Mouse (Mus musculus): ENCODE measurements at regions not wholly inside any gene's neighbourhood (a gene's known extent, or its start where the extent isn't known, plus 50 kb on each side); places are given as distances from the start of the nearest gene placed in this dataset.

DNA sequence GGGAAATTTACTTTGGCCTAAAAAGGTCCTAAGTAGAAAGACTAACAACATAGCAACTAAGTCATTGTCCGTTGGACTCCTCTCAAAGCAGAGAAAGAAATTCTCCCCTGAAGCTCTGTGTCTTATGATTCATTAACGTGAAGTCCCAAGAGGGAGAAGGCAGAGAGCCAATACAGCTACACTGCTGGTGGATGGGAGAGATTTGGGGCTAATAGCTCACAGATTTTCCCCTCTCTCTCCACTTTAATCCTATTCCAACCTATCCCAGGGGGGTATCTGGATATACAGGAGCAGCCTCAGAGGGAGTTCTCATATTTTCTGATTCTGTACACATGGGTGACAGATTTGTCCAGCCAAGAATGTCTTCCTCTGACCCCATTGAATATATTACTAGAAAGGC lies 247.1 kb downstream of the Ipo11 start:
- Histone ChIP-seq H3K9me3 (replicated peaks) (no peaks in the 10 kb centered on the region), H3K27me3 (no peaks in the 10 kb centered on the region), H3K36me3 (replicated peaks) (no peaks in the 10 kb centered on the region), H3K9ac (no peak overlapping the region), H3K4me1 (replicated peaks) (no peaks in the 10 kb centered on the region), H3K4me2 (no peak overlapping the region), H3K27ac (replicated peaks) (no peak overlapping the region), H3K4me3 (replicated peaks) (no peak overlapping the region)
- WGBS (ENCODE audit: insufficient replicate concordance) = 74% methylated on average over 2 of the region's 2 CpGs
- ATAC-seq (ENCODE audit: insufficient read depth) = no peak

DNA sequence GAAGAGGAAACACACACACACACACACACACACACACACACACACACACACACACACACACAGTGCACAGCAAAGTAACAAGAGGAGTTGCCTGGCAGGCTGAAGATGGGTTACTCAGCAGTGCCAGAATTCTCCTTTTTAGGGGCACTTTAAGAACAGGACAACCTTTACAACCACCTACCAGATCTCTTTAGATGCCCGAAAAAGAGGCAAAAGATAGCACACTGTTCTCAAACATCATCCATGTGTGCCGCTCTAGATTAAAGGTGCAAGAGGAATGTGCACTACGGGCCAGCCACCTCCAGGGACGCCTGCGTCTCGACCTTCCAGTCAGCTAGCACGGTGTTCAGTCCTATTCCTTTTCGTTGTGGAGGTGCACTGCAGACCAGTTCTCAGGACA lies 247.7 kb downstream of the Ipo11 start:
- Histone ChIP-seq H3K27ac (replicated peaks) (no peak overlapping the region), H3K27me3 (no peaks in the 10 kb centered on the region), H3K4me3 (replicated peaks) (no peak overlapping the region), H3K4me1 (replicated peaks) (no peaks in the 10 kb centered on the region), H3K36me3 (replicated peaks) (no peaks in the 10 kb centered on the region), H3K4me2 (no peak overlapping the region), H3K9ac (no peak overlapping the region), H3K9me3 (replicated peaks) (no peaks in the 10 kb centered on the region)
- 66% methylated on average over 8 of the region's 8 CpGs for WGBS (ENCODE audit: insufficient replicate concordance)
- ATAC-seq (ENCODE audit: insufficient read depth) = no peak

DNA sequence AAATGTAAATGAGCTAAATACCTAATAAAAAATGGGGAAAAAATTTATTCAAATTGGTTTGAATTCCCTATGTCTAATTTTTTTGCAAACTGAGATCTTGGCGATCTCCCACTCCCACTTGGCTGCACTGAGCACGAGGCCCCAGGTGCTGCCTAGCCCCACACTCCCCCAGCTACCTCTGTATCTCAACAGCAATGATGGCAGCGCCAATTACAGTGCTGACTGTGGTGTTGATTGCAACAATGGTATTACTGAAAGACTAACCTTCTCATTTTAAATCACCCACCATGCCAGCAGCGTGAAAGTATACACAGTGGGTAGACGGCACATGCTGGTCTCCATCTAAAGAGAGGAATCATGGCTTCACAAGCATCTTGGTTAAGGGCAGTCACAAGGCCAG lies 267.1 kb downstream of the Ipo11 start:
- H3K4me1 ChIP-seq (replicated peaks) = no peaks in the 10 kb centered on the region
- H3K9ac ChIP-seq = no peak overlapping the region
- no peaks in the 10 kb centered on the region for H3K27me3 ChIP-seq
- no peaks in the 10 kb centered on the region for H3K9me3 ChIP-seq (replicated peaks)
- H3K27ac ChIP-seq (replicated peaks) = no peak overlapping the region
- H3K4me3 ChIP-seq (replicated peaks) = no peak overlapping the region
- ATAC-seq (ENCODE audit: insufficient read depth) = no peak
- 66% methylated on average over 5 of the region's 5 CpGs for WGBS (ENCODE audit: insufficient replicate concordance)
- no peaks in the 10 kb centered on the region for H3K36me3 ChIP-seq (replicated peaks)
- H3K4me2 ChIP-seq = no peak overlapping the region

DNA sequence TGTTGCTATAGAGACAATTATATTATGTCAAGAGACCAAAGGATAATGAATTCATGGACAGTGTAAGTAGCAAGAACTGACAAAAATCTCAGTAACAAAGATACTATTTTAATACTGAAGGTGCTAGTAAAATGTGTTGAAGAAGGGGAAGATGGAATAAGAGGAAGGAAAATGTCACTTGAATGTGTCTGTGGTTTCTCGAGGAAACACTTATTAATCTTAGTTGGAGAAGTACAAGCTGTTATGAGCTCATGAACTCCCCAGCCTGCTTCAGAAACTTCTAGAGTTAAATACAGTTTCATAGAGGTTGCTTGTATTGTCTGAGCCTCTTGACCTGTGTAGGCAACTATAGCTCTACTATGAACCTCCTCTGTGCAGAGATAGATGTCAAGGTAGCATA lies 274.6 kb downstream of the Ipo11 start:
- no peak for ATAC-seq (ENCODE audit: insufficient read depth)
- Histone ChIP-seq H3K4me3 (replicated peaks) (no peak overlapping the region), H3K27ac (replicated peaks) (no peak overlapping the region), H3K9ac (no peak overlapping the region), H3K27me3 (no peaks in the 10 kb centered on the region), H3K4me2 (no peak overlapping the region), H3K4me1 (replicated peaks) (no peaks in the 10 kb centered on the region), H3K36me3 (replicated peaks) (no peaks in the 10 kb centered on the region), H3K9me3 (replicated peaks) (no peaks in the 10 kb centered on the region)
- WGBS (ENCODE audit: insufficient replicate concordance) = 2% methylated on average over 1 of the region's 1 CpGs

DNA sequence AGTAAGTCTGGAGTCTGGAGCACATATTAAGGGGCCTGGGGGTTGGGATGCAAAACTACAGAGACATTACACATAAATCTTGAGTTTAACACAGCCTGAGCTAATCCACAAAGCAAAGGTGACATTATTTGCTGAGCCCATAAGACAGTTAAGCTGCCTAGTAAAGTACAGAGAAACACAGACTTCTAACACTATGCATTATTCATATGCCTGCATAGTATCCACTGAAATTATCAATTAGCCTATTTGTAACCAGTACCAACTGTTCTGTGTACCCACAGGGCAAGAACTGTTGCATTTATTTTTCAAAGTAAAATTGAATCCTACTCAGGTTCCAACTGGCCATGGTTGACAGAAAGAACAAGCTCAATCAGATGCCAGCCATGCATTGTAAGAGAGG lies 287.4 kb downstream of the Ipo11 start:
- no peak overlapping the region for H3K4me2 ChIP-seq
- no peaks in the 10 kb centered on the region for H3K9me3 ChIP-seq (replicated peaks)
- no peaks in the 10 kb centered on the region for H3K36me3 ChIP-seq (replicated peaks)
- ATAC-seq (ENCODE audit: insufficient read depth) = no peak
- H3K9ac ChIP-seq = no peak overlapping the region
- H3K27ac ChIP-seq (replicated peaks) = no peak overlapping the region
- H3K27me3 ChIP-seq = no peaks in the 10 kb centered on the region
- H3K4me3 ChIP-seq (replicated peaks) = no peak overlapping the region
- no peaks in the 10 kb centered on the region for H3K4me1 ChIP-seq (replicated peaks)

DNA sequence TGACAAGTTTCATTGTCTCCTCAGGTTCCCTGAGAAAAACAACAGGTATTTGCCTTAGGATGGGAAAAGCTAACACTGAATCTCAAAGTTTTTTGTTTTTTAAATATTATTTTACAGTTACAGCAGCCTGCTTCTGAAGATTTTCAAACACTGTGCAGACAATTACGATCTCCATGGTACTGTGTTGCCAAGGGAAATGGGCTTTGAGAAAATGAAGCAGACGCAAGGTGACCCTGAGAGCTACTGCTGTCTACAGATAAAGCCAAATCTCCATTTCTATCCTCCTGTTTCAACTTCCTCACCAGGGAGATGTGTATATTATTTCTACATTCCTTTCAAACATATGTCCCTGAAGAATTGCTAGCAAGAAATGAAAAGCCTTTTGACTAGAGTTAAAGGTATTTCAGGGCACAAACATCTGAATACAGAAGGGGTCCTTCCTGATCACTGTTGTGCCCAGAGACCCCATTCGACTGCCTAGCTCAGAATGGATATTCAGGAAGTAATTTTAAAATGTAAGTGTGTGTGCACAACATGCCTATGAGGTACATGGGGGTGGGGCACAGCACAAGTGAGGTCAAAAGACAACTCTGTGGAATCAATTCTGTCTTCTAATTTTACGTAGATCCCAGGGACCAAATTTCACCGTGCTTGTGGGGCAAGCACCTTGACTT lies 293.3 kb downstream of the Ipo11 start:
- H3K36me3 ChIP-seq (replicated peaks) = no peaks in the 10 kb centered on the region
- no peak overlapping the region for H3K27ac ChIP-seq (replicated peaks)
- 57% methylated on average over 5 of the region's 5 CpGs for WGBS (ENCODE audit: insufficient replicate concordance)
- ATAC-seq (ENCODE audit: insufficient read depth) = no peak
- no peaks in the 10 kb centered on the region for H3K9me3 ChIP-seq (replicated peaks)
- no peak overlapping the region for H3K4me2 ChIP-seq
- no peak overlapping the region for H3K9ac ChIP-seq
- H3K4me3 ChIP-seq (replicated peaks) = no peak overlapping the region
- no peaks in the 10 kb centered on the region for H3K27me3 ChIP-seq
- no peaks in the 10 kb centered on the region for H3K4me1 ChIP-seq (replicated peaks)

DNA sequence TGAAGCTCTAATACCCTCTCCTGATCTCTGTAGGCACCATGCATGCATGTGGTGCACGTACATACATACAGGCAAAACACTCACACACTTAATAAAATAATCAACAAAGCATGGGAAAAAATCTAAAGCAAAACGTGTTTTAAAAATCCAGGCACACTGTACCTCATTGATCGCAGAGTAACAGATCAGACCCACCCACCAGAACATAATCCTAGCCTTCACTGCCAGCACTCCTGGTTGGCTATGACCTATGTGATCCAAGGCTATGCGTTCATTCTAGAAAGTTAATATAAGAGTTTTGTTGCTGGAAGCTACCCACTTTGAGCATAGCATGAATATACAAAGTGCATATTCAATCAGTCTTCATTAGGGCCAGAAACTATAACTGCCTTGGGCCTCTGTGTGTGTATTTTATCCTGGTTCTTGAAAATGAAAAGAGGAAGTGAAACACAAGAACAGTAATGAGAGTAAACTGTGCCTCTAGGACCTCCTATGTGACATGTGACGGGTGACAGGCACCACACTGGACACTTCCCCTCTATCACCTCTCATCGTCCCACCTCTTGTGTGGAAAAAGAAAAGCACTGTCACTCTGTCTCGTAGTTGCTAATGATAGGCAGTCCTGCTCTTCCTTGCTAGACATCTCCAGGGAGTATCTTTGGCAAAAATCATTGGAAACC lies 297.9 kb downstream of the Ipo11 start:
- no peak for ATAC-seq (ENCODE audit: insufficient read depth)

DNA sequence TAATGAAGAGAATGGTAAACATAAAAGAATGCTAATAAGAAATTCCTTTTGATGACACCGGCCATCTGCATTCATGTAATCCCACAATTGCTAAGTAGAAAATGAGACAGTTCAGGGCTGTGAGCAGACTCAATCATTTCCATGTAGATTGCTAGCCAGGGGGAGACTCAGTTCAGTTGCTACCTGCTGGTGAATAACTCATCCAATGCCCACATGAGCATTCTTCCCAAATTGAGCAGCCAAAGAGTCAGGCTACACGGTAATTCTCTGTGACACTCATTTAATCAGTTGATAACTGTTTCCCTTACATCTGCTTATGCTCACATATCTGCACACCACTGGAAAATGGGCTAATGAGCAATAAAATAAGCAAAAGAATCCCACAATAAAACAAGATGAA lies 345.0 kb downstream of the Ipo11 start:
- Histone ChIP-seq H3K4me3 (replicated peaks) (no peak overlapping the region), H3K9me3 (replicated peaks) (no peaks in the 10 kb centered on the region), H3K36me3 (replicated peaks) (no peaks in the 10 kb centered on the region), H3K9ac (no peak overlapping the region), H3K4me2 (no peak overlapping the region), H3K4me1 (replicated peaks) (no peaks in the 10 kb centered on the region), H3K27me3 (no peaks in the 10 kb centered on the region), H3K27ac (replicated peaks) (no peak overlapping the region)
- 68% methylated on average over 2 of the region's 2 CpGs for WGBS (ENCODE audit: insufficient replicate concordance)
- ATAC-seq (ENCODE audit: insufficient read depth) = no peak

More for the DNA sequence above, 297.9 kb downstream of the Ipo11 start:
- H3K4me3 ChIP-seq (replicated peaks) = no peak overlapping the region
- no peaks in the 10 kb centered on the region for H3K9me3 ChIP-seq (replicated peaks)
- no peak overlapping the region for H3K4me2 ChIP-seq
- H3K27me3 ChIP-seq = no peaks in the 10 kb centered on the region
- WGBS (ENCODE audit: insufficient replicate concordance) = 36% methylated on average over 7 of the region's 7 CpGs
- no peak overlapping the region for H3K27ac ChIP-seq (replicated peaks)
- H3K9ac ChIP-seq = no peak overlapping the region
- H3K36me3 ChIP-seq (replicated peaks) = no peaks in the 10 kb centered on the region
- H3K4me1 ChIP-seq (replicated peaks) = no peaks in the 10 kb centered on the region

DNA sequence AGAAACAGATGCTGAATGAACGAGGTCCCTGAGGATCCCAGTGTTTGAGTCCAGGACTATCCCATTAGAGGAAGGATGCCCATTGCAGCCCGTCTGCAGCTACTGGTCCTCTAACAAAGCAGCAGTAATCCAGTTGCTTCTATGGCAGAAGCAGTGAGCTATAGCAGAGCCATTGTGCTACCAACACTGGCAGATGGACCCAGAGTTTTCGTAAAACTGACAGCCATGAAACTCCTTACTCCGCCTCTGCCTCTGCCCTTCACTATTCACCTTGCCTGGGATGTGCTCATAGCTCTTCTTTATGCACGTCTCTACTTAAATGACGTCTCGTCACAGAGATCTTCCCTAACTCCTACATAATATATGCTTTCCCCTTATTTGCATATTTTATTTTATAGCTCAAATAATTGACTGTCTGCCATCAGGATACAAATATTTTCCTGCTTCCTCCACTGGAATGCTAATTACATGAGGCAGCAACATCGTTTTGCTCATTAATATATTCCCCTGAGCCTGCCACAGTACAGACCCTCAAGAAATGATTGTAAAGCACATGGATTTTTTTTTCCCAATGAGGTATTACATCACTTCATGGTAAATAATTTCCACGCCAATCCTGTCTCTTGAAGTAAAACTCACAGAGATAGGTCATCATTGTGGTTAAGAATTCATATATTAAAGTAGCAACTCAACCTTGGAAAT lies 368.9 kb downstream of the Ipo11 start:
- Histone ChIP-seq H3K4me3 (replicated peaks) (no peak overlapping the region), H3K36me3 (replicated peaks) (no peaks in the 10 kb centered on the region)

DNA sequence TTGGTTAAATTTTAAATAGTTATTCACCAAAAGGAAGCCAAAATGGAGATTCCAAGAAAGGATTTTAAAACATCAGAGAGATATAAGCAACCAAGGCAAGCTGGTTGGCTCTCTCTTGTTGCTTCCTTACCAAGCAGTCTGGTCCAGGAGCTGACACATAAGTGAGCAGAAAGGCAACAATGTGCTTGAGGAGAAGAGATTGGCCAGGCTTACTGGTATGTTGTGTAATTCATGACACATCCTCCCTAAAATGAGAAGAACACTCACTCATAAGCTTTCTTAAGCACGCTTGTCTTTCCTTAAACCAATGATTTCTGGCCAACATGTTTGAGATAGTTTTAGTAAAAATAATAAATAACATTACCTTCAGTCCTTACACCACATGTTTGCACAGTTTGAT lies 374.2 kb downstream of the Ipo11 start:
- 71% methylated on average over 1 of the region's 1 CpGs for WGBS (ENCODE audit: insufficient replicate concordance)
- Histone ChIP-seq H3K4me3 (replicated peaks) (no peak overlapping the region), H3K27ac (replicated peaks) (no peak overlapping the region), H3K4me1 (replicated peaks) (no peaks in the 10 kb centered on the region), H3K4me2 (no peak overlapping the region), H3K36me3 (replicated peaks) (no peaks in the 10 kb centered on the region), H3K9ac (no peak overlapping the region), H3K27me3 (no peaks in the 10 kb centered on the region), H3K9me3 (replicated peaks) (no peaks in the 10 kb centered on the region)
- no peak for ATAC-seq (ENCODE audit: insufficient read depth)

More for the DNA sequence above, 368.9 kb downstream of the Ipo11 start:
- Histone ChIP-seq H3K9me3 (replicated peaks) (no peaks in the 10 kb centered on the region), H3K4me1 (replicated peaks) (no peaks in the 10 kb centered on the region), H3K4me2 (no peak overlapping the region), H3K27ac (replicated peaks) (no peak overlapping the region), H3K9ac (no peak overlapping the region), H3K27me3 (no peaks in the 10 kb centered on the region)
- 57% methylated on average over 9 of the region's 9 CpGs for WGBS (ENCODE audit: insufficient replicate concordance)
- no peak for ATAC-seq (ENCODE audit: insufficient read depth)

DNA sequence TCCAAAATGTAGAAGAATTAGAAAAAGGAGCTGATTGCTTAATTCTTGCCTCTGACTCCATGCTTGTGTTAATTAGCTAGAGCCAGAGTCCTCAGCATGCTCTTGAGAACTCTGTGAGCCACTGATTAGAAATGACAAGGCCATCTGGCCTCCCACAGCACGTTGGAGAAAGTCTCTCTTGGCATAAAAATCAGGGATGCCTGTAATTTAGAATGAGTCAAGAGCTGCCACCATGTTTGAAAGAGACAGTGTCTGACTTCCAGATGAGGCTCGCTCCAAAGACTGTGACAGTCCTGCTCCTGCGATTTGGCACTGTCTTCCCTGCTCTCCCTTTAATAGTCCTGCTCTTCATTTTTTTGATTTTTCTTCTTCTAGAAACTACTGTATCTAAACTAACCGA lies 374.6 kb downstream of the Ipo11 start:
- no peak overlapping the region for H3K27ac ChIP-seq (replicated peaks)
- H3K27me3 ChIP-seq = no peaks in the 10 kb centered on the region
- no peaks in the 10 kb centered on the region for H3K4me1 ChIP-seq (replicated peaks)
- ATAC-seq (ENCODE audit: insufficient read depth) = no peak
- H3K36me3 ChIP-seq (replicated peaks) = no peaks in the 10 kb centered on the region
- no peak overlapping the region for H3K9ac ChIP-seq
- H3K9me3 ChIP-seq (replicated peaks) = no peaks in the 10 kb centered on the region
- H3K4me3 ChIP-seq (replicated peaks) = no peak overlapping the region
- WGBS (ENCODE audit: insufficient replicate concordance) = 48% methylated on average over 4 of the region's 4 CpGs
- H3K4me2 ChIP-seq = no peak overlapping the region
